Mouse (Mus musculus): ENCODE measurements around the gene Pls3.
A peak's percentile ranks its signal among the peaks of the same experiment; 100 is the strongest.
"Not testable (repeated sequence)": the region's sequence is repeated elsewhere in the genome, so short reads cannot be mapped to it uniquely, and the experiment has no call there.

Pls3 gene

DNA sequence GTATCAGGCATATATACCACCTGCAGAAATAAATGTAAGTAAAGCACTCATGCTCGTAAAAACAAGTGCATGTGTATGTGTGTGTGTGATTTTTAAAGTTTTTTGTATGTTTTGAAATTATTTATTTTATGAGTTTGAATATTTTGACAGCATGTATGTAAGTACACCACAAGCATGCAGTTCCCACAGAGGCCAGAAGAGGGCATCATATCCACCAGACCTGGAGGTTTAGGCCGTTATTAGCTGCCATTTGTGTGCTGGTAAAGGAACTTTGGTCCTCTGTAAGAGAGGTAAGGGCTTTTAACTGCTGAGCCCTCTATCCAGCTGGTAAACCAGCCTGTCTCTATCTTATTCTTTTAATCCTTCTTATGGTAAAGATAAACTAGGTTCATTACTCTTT is 97.5 kb downstream of the Pls3 start:
- no peak for DNase-seq (ENCODE audit: low read depth in 2 of 2, low spot score in 2 of 2)

DNA sequence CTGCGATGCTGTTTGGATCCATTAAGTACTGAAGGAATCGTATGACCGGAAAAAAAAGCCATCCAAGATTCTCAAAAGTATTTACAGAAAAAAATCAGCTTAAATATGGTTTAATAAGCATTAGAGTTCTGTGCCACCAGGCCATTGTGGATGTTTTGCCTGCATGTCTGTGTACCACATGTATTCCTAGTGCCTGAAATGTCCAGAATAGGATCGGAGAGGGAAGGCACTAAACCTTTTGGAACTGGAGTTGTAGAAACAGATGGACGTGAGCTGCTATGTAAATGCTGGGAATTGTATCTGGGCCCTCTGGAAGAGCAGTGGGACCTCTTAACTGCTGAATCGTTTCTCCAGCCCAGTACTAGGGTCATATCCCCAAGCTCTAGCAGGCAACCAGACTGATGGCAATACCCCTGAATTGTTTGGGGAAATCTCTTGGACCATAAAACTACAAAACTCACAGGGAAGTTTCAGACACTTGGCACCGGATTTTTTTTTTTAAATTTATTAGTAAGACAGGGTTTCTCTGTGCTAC is 110.1 kb downstream of the Pls3 start:
- no peak for DNase-seq (ENCODE audit: low read depth in 2 of 2, low spot score in 2 of 2)

DNA sequence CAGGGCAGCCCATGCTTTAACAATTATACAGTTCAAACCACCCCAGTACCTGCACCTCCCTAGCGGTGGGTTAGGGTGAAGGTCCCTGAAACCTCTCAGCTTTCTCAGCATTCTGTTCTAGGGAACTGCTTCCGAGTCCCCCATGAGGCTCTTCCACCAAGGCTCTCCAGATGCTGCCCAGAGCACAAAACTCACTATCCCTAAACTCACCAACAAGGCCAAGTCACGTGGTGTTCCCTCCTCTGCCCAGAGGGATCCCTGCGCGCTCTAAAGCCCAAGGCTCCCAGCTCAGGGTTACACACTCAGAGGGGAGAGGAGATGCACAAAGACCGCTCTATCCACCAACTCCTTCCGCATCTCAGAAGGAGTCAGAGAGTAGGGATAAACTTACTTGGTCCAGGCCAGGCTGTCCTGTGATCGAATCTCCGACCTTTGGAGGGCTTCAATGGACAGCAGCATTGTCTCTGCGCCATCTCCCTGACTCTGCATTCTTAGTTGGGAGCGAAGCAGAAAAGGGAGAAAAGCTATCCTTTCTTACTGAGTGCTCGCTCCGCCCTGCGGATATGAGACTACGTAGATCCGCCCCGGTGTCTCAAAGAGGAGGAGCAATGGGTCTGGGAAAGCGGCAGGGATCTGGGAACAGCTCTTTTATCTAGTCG is 110.7 kb downstream of the Pls3 start:
- peak in 1 of 2 experiments; percentile 0 for DNase-seq (ENCODE audit: low read depth in 2 of 2, low spot score in 2 of 2)

DNA sequence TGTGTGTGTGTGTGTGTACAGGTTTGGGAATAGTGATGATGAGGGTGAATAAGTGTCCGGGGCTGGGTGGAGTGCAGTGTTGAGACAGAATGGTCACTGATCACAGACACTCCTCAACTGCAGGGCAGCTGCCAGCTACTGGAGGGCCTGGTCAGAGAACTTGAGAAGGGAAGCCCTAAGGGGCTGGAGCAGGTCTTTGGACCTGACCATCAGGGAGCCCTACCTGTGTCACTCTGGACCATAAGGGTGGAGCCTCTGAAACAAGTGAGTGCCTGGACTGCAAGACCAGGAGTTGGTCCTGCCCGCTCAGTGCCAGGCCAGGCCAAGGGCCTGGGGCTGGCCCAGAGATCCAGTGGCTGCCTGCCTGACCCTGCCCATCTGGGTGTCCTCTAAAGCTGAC is 115.5 kb downstream of the Pls3 start:
- DNase-seq (ENCODE audit: low read depth in 2 of 2, low spot score in 2 of 2), result not testable (repeated sequence)

DNA sequence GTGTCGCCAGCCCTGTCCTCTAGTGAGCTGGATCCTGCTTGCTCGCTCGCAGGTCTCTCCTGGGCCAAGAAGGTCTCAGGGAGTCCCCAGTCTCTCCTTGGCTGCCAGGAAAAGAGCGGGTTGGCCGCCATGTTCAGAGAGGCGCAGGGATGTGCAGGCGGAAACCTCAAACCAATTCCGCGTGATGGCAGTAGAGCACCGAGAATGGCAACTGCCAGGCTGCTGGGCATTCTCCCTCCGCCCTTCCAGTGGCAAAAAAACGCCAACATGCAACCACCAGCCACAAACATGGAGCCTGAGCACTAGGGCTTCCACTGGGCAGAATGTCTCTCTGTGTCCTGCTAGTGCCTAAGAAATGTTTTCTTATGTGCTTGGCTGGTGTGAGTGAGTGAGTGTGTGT is 115.9 kb downstream of the Pls3 start:
- DNase-seq (ENCODE audit: low read depth in 2 of 2, low spot score in 2 of 2), result peak in 1 of 2 experiments; percentile 75

DNA sequence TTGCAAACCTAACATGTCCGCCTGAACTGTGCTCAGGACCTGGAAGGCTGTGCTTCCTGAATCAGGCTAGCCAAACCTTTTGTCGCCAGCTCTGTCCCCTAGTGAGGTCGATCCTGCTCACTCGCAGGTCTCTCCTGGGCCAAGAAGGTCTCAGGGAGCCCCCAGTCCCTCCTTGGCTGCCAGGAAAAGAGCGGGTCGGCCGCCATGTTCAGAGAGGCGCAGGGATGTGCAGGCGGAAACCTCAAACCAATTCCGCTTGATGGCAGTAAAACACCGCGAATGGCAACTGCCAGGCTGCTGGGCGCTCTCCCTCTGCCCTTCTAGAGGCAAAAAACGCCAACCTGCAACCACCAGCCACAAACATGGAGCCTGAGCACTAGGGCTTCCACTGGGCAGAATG is 117.0 kb downstream of the Pls3 start:
- DNase-seq (ENCODE audit: low read depth in 2 of 2, low spot score in 2 of 2), result peak in 1 of 2 experiments; percentile 72

DNA sequence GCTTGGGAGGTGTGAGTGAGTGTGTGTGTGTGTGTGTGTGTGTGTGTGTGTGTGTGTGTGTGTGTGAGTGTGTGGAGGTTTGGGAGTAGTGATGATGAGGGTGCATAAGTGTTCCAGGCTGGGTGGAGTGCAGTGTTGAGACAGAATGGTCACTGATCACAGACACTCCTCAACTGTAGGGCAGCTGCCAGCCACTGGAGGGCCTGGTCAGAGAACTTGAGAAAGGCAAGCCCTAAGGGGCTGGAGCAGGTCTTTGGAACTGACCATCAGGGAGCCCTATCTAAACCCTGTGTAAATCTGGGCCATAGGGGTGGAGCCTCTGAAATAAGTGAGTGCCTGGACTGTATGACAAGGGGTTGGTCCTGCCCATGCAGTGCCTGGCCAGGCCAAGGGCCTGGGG is 120.5 kb downstream of the Pls3 start:
- DNase-seq (ENCODE audit: low read depth in 2 of 2, low spot score in 2 of 2), result not testable (repeated sequence)

DNA sequence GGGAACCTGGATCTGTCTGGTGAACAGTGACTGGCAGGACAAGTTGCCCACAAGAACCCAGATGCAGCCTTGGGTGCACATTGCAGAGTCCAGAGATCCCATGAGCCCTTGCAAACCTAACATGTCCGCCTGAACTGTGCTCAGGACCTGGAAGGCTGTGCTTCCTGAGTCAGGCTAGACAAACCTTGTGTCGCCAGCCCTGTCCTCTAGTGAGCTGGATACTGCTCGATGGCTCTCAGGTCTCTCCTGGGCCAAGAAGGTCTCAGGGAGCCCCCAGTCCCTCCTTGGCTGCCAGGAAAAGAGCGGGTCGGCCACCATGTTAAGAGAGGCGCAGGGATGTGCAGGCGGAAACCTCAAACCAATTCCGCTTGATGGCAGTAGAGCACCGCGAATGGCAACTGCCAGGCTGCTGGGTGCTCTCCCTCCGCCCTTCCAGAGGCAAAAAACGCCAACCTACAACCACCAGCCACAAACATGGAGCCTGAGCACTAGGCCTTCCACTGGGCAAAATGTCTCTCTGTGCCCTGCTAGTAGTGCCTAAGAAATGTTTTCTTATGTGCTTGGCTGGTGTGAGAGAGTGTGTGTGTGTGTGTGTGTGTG is 124.8 kb downstream of the Pls3 start:
- peak in 1 of 2 experiments; percentile 47 for DNase-seq (ENCODE audit: low read depth in 2 of 2, low spot score in 2 of 2)

DNA sequence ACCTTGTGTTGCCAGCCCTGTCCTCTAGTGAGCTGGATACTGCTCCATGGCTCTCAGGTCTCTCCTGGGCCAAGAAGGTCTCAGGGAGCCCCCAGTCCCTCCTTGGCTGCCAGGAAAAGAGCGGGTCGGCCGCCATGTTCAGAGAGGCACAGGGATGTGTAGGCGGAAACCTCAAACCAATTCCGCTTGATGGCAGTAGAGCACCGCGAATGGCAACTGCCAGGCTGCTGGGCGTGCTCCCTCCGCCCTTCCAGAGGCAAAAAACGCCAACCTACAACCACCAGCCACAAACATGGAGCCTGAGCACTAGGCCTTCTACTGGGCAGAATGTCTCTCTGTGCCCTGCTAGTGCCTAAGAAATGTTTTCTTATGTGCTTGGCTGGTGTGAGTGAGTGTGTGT is 125.7 kb downstream of the Pls3 start:
- DNase-seq (ENCODE audit: low read depth in 2 of 2, low spot score in 2 of 2), result peak in 1 of 2 experiments; percentile 68

DNA sequence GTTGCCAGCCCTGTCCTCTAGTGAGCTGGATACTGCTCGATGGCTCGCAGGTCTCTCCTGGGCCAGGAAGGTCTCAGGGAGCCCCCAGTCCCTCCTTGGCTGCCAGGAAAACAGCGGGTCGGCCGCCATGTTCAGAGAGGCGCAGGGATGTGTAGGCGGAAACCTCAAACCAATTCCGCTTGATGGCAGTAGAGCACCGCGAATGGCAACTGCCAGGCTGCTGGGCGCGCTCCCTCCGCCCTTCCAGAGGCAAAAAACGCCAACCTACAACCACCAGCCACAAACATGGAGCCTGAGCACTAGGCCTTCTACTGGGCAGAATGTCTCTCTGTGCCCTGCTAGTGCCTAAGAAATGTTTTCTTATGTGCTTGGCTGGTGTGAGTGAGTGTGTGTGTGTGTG is 130.5 kb downstream of the Pls3 start:
- peak in 1 of 2 experiments; percentile 75 for DNase-seq (ENCODE audit: low read depth in 2 of 2, low spot score in 2 of 2)

DNA sequence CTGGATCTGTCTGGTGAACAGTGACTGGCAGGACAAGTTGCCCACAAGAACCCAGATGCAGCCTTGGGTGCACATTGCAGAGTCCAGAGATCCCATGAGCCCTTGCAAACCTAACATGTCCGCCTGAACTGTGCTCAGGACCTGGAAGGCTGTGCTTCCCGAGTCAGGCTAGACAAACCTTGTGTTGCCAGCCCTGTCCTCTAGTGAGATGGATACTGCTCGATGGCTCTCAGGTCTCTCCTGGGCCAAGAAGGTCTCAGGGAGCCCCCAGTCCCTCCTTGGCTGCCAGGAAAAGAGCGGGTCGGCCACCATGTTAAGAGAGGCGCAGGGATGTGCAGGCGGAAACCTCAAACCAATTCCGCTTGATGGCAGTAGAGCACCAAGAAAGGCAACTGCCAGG is 135.5 kb downstream of the Pls3 start:
- not testable (repeated sequence) for DNase-seq (ENCODE audit: low read depth in 2 of 2, low spot score in 2 of 2)

Measured in CD8-positive naive resting alpha-beta T cell, adult 2 months (primary cell).